Mouse (Mus musculus) heart, postnatal 0 days (tissue): ENCODE results near the gene Cdc45.

ENCODE experiments used
- CTCF ChIP-seq: IDR thresholded peaks from 2 replicates; pipeline ENCODE4 v1.5.1; 2016; ENCODE audit warnings: antibody characterized with exemption, control low read depth, low read depth
- EP300 ChIP-seq: IDR thresholded peaks from 2 replicates; pipeline ENCODE4 v1.6.1; 2016; ENCODE audit warnings: antibody characterized with exemption, low read depth

- no peak for TF ChIP-seq CTCF
- TF ChIP-seq EP300 = no peak
These were observed 34.4 kb downstream of the Cdc45 start for GRCm38 (mm10) chr16:18777101-18778080.
